Mouse (Mus musculus): ENCODE data around the gene Cnn2.

DNA sequence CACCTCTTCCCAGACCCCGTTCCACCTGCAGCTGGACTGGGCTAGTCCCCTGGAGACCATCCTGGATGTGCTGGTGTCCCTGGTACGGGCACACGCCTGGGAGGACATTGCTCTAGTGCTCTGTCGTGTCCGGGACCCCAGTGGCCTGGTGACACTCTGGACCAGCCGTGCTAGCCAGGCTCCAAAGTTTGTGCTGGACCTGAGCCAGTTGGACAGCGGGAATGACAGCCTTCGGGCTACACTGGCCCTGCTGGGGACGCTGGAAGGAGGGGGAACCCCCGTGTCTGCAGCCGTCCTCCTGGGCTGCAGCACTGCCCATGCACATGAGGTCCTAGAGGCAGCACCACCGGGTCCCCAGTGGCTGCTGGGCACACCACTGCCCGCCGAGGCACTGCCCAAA, 15.6 kb upstream of the Cnn2 start:
- TF ChIP-seq ZC3H11A (IDR thresholded peaks at IDR 0.05; ENCODE audit: borderline replicate concordance, low read depth, low read length) (no peak), HCFC1 (IDR thresholded peaks at IDR 0.05; ENCODE audit: borderline replicate concordance, insufficient read depth, low read length) (no peak), ZNF384 (IDR thresholded peaks at IDR 0.05; ENCODE audit: low read depth, low read length) (no peak), CHD2 (IDR thresholded peaks at IDR 0.05; ENCODE audit: low read depth, low read length) (no peak)

Data from ES-E14 (cell line).